Mouse (Mus musculus): Measurements from ENCODE around the gene Unc13b.

GRCm38 (mm10) chr4:43091183-43091582, 32.4 kb downstream of the Unc13b start:
- TF ChIP-seq CTCF (IDR thresholded peaks at IDR 0.05; ENCODE audit: borderline replicate concordance, insufficient read depth, low read length) (no peak), POLR2A (IDR thresholded peaks at IDR 0.05; ENCODE audit: low read depth, low read length) (no peak)
